ENCODE assay signal across 23 mouse cellular contexts in genomic region chr10:51621193-51621592, GRCm38 (mm10). TPM values are rescaled to one million over a fixed set of nuclear protein-coding genes. Genes with fewer than 3 reads are reported as not detected.
"Had no signal": no experiment of that assay in that cellular context is flagged by ENCODE, and none has a peak within 500 bp of the region (broad histone marks: within the 10 kb centered on the region; RNA-seq: fewer than 3 reads in every experiment).

No protein-coding gene starts in this region.

- H3K9ac ChIP-seq: neural tube, embryonic 13.5 days; neural tube, embryonic 15.5 days; stomach, embryonic 15.5 days had no signal

- H3K4me1 ChIP-seq: neural tube, embryonic 13.5 days; neural tube, embryonic 15.5 days; stomach, embryonic 15.5 days had no signal

- H3K4me3 ChIP-seq: neural tube, embryonic 13.5 days; neural tube, embryonic 15.5 days; stomach, embryonic 15.5 days had no signal

- H3K27me3 ChIP-seq: neural tube, embryonic 13.5 days; neural tube, embryonic 15.5 days; stomach, embryonic 15.5 days had no signal

- H3K9me3 ChIP-seq: neural tube, embryonic 13.5 days; neural tube, embryonic 15.5 days; stomach, embryonic 15.5 days had no signal

- H3K4me2 ChIP-seq: neural tube, embryonic 13.5 days; neural tube, embryonic 15.5 days; stomach, embryonic 15.5 days had no signal

- H3K36me3 ChIP-seq: neural tube, embryonic 13.5 days; neural tube, embryonic 15.5 days; stomach, embryonic 15.5 days had no signal

- DNase-seq: retina, postnatal 1 day; right cerebral cortex, adult 18-20 months; right cerebral cortex, postnatal 14 days; right cerebral cortex, postnatal 25 days; right cerebral cortex, postnatal 4 days; spleen, adult 18-20 months; thymus, adult 18-20 months; thymus, adult 2 months; thymus, postnatal 14 days; thymus, postnatal 25 days; thymus, postnatal 36 days; thymus, postnatal 4 days had no signal

- H3K27ac ChIP-seq: neural tube, embryonic 13.5 days; neural tube, embryonic 15.5 days; stomach, embryonic 15.5 days; stomach, postnatal 0 days had no signal

RNA-seq across cellular contexts. Expression of gene Gprc6a, which starts 10.1 kb away (rescaled TPM):
- total RNA-seq: neutrophil, adult 5-6 weeks had no signal
- polyA plus RNA-seq: neural tube, embryonic 13.5 days; neural tube, embryonic 14.5 days; neural tube, embryonic 15.5 days; small intestine, adult 2 months; spleen, adult 2 months; urinary bladder, adult 2 months had no signal

RNA-seq across cellular contexts. Expression of gene Fam162b, which starts 30.9 kb away (rescaled TPM):
- total RNA-seq: neutrophil, adult 5-6 weeks had no signal
- polyA plus RNA-seq: spleen, adult 2 months; testis, adult 2 months; thymus, adult 2 months; urinary bladder, adult 2 months had no signal

RNA-seq across cellular contexts. Expression of gene Rfx6, which starts 56.4 kb away (rescaled TPM):
- total RNA-seq: neutrophil, adult 5-6 weeks had no signal
- polyA plus RNA-seq: neural tube, embryonic 14.5 days; spleen, adult 2 months; thymus, postnatal 0 days; urinary bladder, adult 2 months had no signal
